Mouse (Mus musculus) lung, adult 2 months (tissue): Measurements from ENCODE around the gene Ugt3a1. TPM values are rescaled to one million over a fixed set of nuclear protein-coding genes. Genes with fewer than 3 reads are reported as not detected.
"Not testable (repeated sequence)": the region's sequence is repeated elsewhere in the genome, so short reads cannot be mapped to it uniquely, and the experiment has no call there.

ENCODE experiments used
- DNase-seq: peaks from one replicate; pipeline ENCODE4 v3.0.0; 2022
- H3K4me1 ChIP-seq: fragments of 200-500 bp; 2 replicates; pipeline ENCODE4 v1.6.1; 2011; ENCODE audit warnings: low read length; ENCODE audit not compliant: control insufficient read depth, insufficient read depth
- H3K4me3 ChIP-seq: fragments of 200-500 bp; replicated peaks from 2 replicates; pipeline ENCODE3; 2011; ENCODE audit warnings: low read depth, mild to moderate bottlenecking, control low read depth, low read length; ENCODE audit errors: extremely low read depth
- CTCF ChIP-seq: fragments of 200-500 bp; IDR thresholded peaks from 2 replicates; pipeline ENCODE4 v1.5.1; 2011; ENCODE audit warnings: mild to moderate bottlenecking, low read length, control low read depth; ENCODE audit not compliant: insufficient read depth
- POLR2A ChIP-seq: fragments of 200-500 bp; IDR thresholded peaks from 2 replicates; pipeline ENCODE4 v1.6.1; 2011; ENCODE audit warnings: low read depth, mild to moderate bottlenecking, control low read depth, low read length, borderline replicate concordance; ENCODE audit errors: extremely low read depth
- WGBS: fragments of 180-500 bp; shearing (Covaris S2); methylation state at CpG from one replicate; pipeline ENCODE4 v1.1.7; 2018; 5-methylcytosine and 5-hydroxymethylcytosine counted together
- polyA plus RNA-seq: library from polyadenylated mRNA; depleted of rRNA; stranded (reverse); fragments of >200 nt; gene quantifications from 2 replicates; pipeline ENCODE4 v1.2.3, GENCODE M21; 2012; rRNA removed

Gene Ugt3a1
- not detected in 2 replicates for polyA plus RNA-seq

DNA sequence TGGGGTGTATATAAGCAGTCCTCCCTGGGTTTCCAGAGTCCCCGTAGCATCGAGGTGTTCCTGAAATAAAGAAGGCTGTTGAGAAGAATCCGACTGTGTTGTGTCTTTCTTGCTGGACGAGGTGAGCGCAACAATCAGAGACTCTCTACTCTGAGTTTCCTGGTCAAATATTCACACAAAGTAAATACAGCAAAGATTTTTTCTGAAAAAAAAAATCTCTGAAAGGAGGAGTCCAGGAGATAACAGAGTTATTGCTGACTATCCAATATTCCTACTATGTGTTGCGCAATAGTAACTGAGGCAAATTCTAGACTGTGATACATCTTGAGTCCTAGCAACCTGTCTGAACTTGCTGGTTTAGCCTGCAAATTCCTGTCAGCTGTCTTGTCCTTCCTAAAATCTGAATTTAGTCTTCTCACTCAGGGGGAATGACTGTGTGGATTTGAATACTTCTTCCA is at the start of gene Ugt3a1:
Ugt3a1 (plus strand) TSS at position 51 of the 458 bp plus-strand sequence.
- no peak for TF ChIP-seq POLR2A
- TF ChIP-seq CTCF: no peak
- no peak within 1 kb of the TSS for H3K4me3 ChIP-seq
- no peaks in the 10 kb centered on the region for H3K4me1 ChIP-seq
- 92% methylated on average over 6 of the region's 6 CpGs for WGBS
- DNase-seq: no peak

DNA sequence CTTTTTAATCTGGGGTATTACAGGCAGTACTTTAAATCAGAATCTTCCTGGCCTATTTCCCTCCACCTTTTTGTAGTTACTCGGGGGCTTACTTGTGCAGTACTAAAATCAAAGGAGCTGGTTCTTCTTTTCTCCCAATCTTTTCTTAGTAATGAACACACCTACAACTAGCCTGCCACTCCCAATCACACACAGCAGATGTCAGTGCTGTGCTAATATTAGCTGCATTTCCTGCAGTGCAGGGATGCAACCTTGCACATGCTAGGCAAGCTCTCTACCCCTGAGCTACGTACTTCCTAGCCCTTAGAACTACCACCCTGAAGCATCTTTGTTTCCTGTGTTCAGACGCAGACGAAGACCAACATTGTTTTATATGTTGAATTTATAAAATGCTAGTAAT is 45.8 kb upstream of the Ugt3a1 start:
- not testable (repeated sequence) for H3K4me1 ChIP-seq, DNase-seq
- 65% methylated on average over 4 of the region's 4 CpGs for WGBS

DNA sequence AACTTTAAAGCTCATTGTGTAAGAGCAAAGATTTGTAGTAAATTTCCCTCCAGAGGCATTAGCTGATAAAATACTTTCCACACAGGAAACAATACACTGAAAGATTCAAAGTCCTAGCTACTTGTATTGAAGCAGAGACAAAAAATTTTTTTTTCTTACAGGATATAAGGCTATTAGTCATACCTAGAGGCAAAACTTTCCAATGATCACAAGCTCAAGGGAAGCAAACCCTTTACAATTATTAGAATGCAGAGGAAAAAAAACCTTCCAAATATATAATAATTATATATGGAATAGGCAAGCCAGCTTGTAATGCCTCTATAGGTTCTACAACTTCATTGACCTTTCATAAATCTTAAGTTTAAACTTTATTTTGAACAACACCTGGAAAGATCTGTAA is 30.3 kb upstream of the Ugt3a1 start:
- no peaks in the 10 kb centered on the region for H3K4me1 ChIP-seq
- no peak overlapping the region for H3K4me3 ChIP-seq
- TF ChIP-seq POLR2A (no peak), CTCF (no peak)
- no peak for DNase-seq

More for the DNA sequence above, 45.8 kb upstream of the Ugt3a1 start:
- not testable (repeated sequence) for H3K4me3 ChIP-seq

DNA sequence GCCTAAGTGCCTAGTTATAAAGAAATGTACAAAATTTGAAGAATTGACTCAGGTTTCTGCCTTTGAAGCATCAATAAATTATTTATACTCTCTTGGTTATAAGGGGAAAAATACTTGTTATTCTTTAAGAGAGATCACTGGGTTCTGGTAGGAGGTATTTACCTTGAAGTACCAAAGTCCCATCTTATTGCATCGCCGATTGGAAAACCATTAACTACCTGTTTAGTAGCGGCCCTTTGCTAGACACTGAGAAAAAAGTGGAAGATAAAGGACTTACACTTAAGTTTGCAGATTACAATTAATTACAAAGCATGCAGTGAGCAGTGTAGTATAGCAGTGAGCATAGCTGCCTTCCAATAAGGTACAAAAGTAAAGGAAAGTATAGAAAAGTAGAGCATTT is 23.8 kb upstream of the Ugt3a1 start:
- no peak for DNase-seq
- 93% methylated on average over 3 of the region's 3 CpGs for WGBS

DNA sequence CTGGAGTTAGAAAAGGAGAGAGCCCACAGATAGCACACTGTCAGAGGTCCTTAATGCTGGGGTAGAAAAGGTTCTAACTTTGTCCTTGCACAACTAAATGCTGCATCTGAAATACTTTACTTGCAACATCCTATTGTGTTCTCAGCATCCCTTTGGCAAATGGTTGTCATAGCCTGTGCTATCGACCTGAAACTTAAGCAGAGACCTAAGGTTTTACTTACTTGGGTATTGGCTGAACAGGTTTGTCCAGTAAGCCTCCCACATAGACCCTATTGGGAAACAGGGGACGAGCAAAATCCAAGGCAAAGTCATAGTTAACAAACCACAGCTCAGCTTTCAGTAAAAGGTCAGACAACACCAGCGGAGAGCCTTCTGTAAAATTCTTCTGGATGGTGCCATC is 16.1 kb upstream of the Ugt3a1 start:
- 66% methylated on average over 3 of the region's 3 CpGs for WGBS
- Histone ChIP-seq H3K4me3 (no peak overlapping the region), H3K4me1 (no peaks in the 10 kb centered on the region)
- no peak for DNase-seq
- TF ChIP-seq CTCF: no peak
- TF ChIP-seq POLR2A: no peak

More for the DNA sequence above, 23.8 kb upstream of the Ugt3a1 start:
- Histone ChIP-seq H3K4me3 (no peak overlapping the region), H3K4me1 (no peaks in the 10 kb centered on the region)
- TF ChIP-seq POLR2A: no peak
- no peak for TF ChIP-seq CTCF

DNA sequence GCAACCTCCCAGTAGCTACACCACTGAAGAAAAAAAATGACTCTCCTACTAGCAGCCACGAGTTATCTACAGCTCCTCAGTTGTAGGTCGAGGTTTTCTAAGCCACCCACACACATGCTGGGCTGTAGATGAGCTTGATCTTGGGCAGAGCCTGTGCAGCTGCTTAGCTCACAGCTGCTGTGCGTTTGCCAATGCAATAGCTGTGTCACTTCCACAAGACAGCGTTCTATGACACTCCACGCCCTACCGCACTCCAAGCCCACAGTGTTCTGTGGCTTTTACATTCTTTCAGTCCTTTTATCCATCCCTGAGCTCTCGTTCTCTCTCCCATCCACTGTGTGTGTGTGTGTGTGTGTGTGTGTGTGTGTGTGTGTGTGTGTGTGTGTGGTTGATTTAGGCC is 4.8 kb upstream of the Ugt3a1 start:
- Histone ChIP-seq H3K4me1 (no peaks in the 10 kb centered on the region), H3K4me3 (no peak overlapping the region)
- WGBS: 68% methylated on average over 7 of the region's 7 CpGs
- no peak for DNase-seq
- TF ChIP-seq CTCF (no peak), POLR2A (no peak)

DNA sequence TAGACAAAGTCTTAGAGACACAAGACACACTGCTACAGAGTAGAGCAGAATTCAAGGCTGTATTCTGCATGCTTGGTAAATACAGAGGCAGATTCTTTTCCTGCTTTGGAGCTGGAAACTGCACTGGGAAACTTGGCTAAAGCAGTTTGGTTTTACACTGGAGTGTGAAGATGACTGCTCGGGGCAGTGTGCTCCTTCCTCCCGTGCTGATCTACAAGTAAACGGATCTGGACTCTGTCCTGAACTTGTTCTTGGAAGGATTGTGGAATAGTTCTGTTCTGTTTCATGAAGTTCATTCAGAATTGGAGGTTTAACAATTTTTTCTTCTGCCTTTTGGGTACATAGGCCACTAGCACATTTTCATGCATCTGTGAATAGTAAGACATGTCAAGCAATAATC is 2.3 kb downstream of the Ugt3a1 start:
- 72% methylated on average over 3 of the region's 3 CpGs for WGBS
- DNase-seq: no peak

DNA sequence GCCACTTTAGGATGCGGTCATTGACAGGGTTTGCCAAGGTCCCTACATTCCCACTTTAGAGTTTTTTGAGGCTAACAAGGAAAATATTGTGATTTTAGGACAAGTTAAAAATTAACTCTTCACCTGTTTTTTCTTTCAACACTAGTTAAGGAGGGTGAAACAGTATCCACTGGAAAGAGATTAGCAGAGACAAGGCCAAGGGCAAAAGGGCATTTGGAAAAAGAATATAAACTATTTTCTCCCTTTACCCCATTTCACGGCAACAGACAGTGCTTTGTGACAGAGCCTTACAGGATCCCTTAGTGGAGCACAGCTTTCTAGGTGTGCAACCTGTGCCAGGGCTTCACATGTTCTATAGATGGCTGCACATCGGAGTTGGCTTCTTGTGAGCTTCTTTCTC is 2.9 kb downstream of the Ugt3a1 start:
- Histone ChIP-seq H3K4me3 (no peak overlapping the region), H3K4me1 (no peaks in the 10 kb centered on the region)
- WGBS: 77% methylated on average over 3 of the region's 3 CpGs
- DNase-seq: no peak
- TF ChIP-seq POLR2A: no peak
- no peak for TF ChIP-seq CTCF

More for the DNA sequence above, 2.3 kb downstream of the Ugt3a1 start:
- no peaks in the 10 kb centered on the region for H3K4me1 ChIP-seq
- no peak overlapping the region for H3K4me3 ChIP-seq
- TF ChIP-seq POLR2A: no peak
- no peak for TF ChIP-seq CTCF

DNA sequence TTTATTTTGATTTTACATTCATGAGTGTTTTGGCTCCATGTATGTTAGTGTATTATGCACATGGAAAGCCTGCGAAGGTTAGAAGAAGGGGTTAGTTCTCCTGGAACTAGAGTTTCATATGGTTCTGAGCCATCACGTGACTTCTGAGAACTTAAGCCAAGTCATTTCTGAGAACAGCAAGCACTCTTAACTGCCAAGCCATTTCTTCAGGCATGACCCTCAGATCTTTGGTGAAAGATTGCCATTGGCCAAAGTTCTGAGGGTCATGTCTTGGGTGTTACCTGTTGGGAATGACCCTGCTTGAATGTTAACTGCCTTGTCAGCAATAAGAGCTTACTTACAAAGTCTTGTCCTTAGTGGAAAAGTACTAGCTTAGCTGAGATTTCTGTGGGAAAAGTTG is 6.5 kb downstream of the Ugt3a1 start:
- TF ChIP-seq POLR2A (no peak), CTCF (no peak)
- Histone ChIP-seq H3K4me3 (no peak overlapping the region), H3K4me1 (no peaks in the 10 kb centered on the region)
- WGBS: 84% methylated on average over 2 of the region's 2 CpGs
- no peak for DNase-seq

DNA sequence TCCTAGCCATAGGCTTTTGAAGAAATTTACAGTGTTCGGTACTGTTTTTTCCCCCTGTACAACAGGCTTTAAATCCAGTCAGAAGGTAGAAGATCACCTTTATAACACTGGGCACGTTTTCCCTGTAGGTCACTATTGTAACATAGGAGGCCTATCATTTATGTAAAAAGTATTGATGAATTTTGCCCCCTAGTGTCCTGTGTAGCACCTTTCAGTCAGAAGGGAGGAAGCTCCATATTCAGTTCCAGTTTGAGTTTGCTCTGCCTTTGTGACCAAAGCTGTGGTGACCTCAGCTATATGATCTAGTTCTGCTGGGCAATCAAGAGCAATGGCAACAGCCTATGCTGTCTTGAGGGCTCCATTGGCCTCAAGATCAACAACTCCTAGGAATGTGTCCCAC is 13.0 kb downstream of the Ugt3a1 start:
- H3K4me3 ChIP-seq: no peak overlapping the region
- no peak for DNase-seq
- 55% methylated on average over 2 of the region's 2 CpGs for WGBS
- TF ChIP-seq CTCF (no peak), POLR2A (no peak)
- H3K4me1 ChIP-seq: no peaks in the 10 kb centered on the region
